30 mouse cellular contexts compared by ENCODE assay signal in genomic region chr5:55891729-55892308, GRCm38 (mm10).
DNase-seq lines count a peak whose midpoint lies in the region; ATAC-seq lines count a peak whose summit lies in the region.
"Had no signal": no experiment of that assay in that cellular context is flagged by ENCODE, and none has a peak within 500 bp of the region (broad histone marks: within the 10 kb centered on the region; RNA-seq: fewer than 3 reads in every experiment).

No protein-coding gene starts in this region.

- no peaks in the 10 kb centered on the region for H3K9me3 ChIP-seq in midbrain, embryonic 11.5 days (ENCODE audit: control insufficient read depth, low read length)
- no peaks in the 10 kb centered on the region for H3K9me3 ChIP-seq in midbrain, embryonic 14.5 days (ENCODE audit: control insufficient read depth, low read length)
- H3K9me3 ChIP-seq: embryonic facial prominence, embryonic 13.5 days; embryonic facial prominence, embryonic 15.5 days; forebrain, embryonic 10.5 days; forebrain, embryonic 12.5 days had no signal

- peak; percentile 95 for ATAC-seq in frontal cortex, adult (ENCODE audit: low TSS enrichment)
- ATAC-seq in midbrain, embryonic 11.5 days (ENCODE audit: low FRiP score), result peak; percentile 54; the same call in 1 of the 2 replicates
- no peak for ATAC-seq in midbrain, embryonic 14.5 days (ENCODE audit: low FRiP score, low TSS enrichment)
- ATAC-seq: activated CD4-positive, CD25-positive, alpha-beta regulatory T cell, adult 4 months; CD4-positive, CD25-positive, alpha-beta regulatory T cell, adult 4 months; forebrain, embryonic 14.5 days; forebrain, embryonic 16.5 days; Patski had no signal

- intact Hi-C loops in left cerebral cortex, postnatal 14 days (cut with DNase I), result no loop called here

- no peak overlapping the region for H3K4me2 ChIP-seq in midbrain, embryonic 11.5 days
- no peak overlapping the region for H3K4me2 ChIP-seq in midbrain, embryonic 14.5 days (ENCODE audit: low read length)
- H3K4me2 ChIP-seq: embryonic facial prominence, embryonic 13.5 days; embryonic facial prominence, embryonic 15.5 days; forebrain, embryonic 12.5 days had no signal

- 0 out of 2 replicates have a peak overlapping the region, but pooled peaks have one; percentile 14 for H3K27ac ChIP-seq in midbrain, embryonic 11.5 days (ENCODE audit: low read depth, low read length)
- no peak overlapping the region for H3K27ac ChIP-seq in midbrain, embryonic 14.5 days (replicated peaks; ENCODE audit: low read depth, low read length)
- H3K27ac ChIP-seq: embryonic facial prominence, embryonic 13.5 days; embryonic facial prominence, embryonic 15.5 days; forebrain, embryonic 10.5 days; forebrain, embryonic 12.5 days had no signal

- H3K27me3 ChIP-seq in midbrain, embryonic 11.5 days (ENCODE audit: control insufficient read depth, insufficient read depth, low read length), result no peaks in the 10 kb centered on the region
- H3K27me3 ChIP-seq in midbrain, embryonic 14.5 days (ENCODE audit: control insufficient read depth, insufficient read depth, low read length), result no peaks in the 10 kb centered on the region
- H3K27me3 ChIP-seq: CH12.LX; embryonic facial prominence, embryonic 13.5 days; embryonic facial prominence, embryonic 15.5 days; forebrain, embryonic 12.5 days; Patski had no signal

- no peaks in the 10 kb centered on the region for H3K36me3 ChIP-seq in midbrain, embryonic 11.5 days (ENCODE audit: control insufficient read depth, insufficient read depth, low read length)
- no peaks in the 10 kb centered on the region for H3K36me3 ChIP-seq in midbrain, embryonic 14.5 days (ENCODE audit: control insufficient read depth, insufficient read depth, low read length)
- H3K36me3 ChIP-seq: embryonic facial prominence, embryonic 13.5 days; embryonic facial prominence, embryonic 15.5 days; forebrain, embryonic 10.5 days; forebrain, embryonic 12.5 days; G1E had no signal

- no peak overlapping the region for H3K4me3 ChIP-seq in midbrain, embryonic 11.5 days (ENCODE audit: low read depth, low read length)
- H3K4me3 ChIP-seq in midbrain, embryonic 14.5 days (replicated peaks; ENCODE audit: low read depth, low read length), result no peak overlapping the region
- H3K4me3 ChIP-seq: embryonic facial prominence, embryonic 13.5 days; embryonic facial prominence, embryonic 15.5 days; erythroblast, embryonic 14.5 days; forebrain, embryonic 10.5 days; forebrain, embryonic 12.5 days had no signal

- no peak overlapping the region for H3K9ac ChIP-seq in midbrain, embryonic 11.5 days (ENCODE audit: low read length)
- H3K9ac ChIP-seq in midbrain, embryonic 14.5 days (replicated peaks; ENCODE audit: low read length), result no peak overlapping the region
- H3K9ac ChIP-seq: embryonic facial prominence, embryonic 13.5 days; embryonic facial prominence, embryonic 15.5 days; forebrain, embryonic 12.5 days had no signal

- H3K4me1 ChIP-seq in midbrain, embryonic 11.5 days (ENCODE audit: control insufficient read depth, insufficient read depth, low read length), result no peaks in the 10 kb centered on the region
- H3K4me1 ChIP-seq in midbrain, embryonic 14.5 days (ENCODE audit: control insufficient read depth, insufficient read depth, low read length), result no peaks in the 10 kb centered on the region
- H3K4me1 ChIP-seq: embryonic facial prominence, embryonic 13.5 days; embryonic facial prominence, embryonic 15.5 days; forebrain, embryonic 10.5 days; forebrain, embryonic 12.5 days had no signal

- DNase-seq in frontal cortex, postnatal 36 days (ENCODE audit: low spot score in 2 of 2), result no peak
- DNase-seq in left cerebral cortex, adult 11 months (ENCODE audit: low spot score), result peak; percentile 6
- DNase-seq in left cerebral cortex, postnatal 14 days (ENCODE audit: low spot score in 2 of 2), result no peak
- DNase-seq in midbrain, embryonic 11.5 days (ENCODE audit: low spot score, missing footprints), result no peak
- no peak for DNase-seq in midbrain, embryonic 14.5 days
- peak; percentile 39 for DNase-seq in telencephalon, adult 2 months (ENCODE audit: low read depth, low spot score)
- no peak for DNase-seq in ovary, postnatal 36 days (ENCODE audit: low spot score)
- DNase-seq: adrenal gland, adult 8-10 months; adrenal gland, postnatal 25 days; B cell, adult 2 months; cerebellum, adult 11 months; cerebellum, adult 18-20 months; cerebellum, adult 8-10 months; cerebellum, adult 9-11 months; cerebellum, postnatal 14 days; cerebellum, postnatal 36 days; embryo, embryonic 11 days had no signal

- WGBS in midbrain, embryonic 11.5 days, result 97% methylated on average over 1 of the region's 1 CpGs
- WGBS in midbrain, embryonic 14.5 days, result 83% methylated on average over 1 of the region's 1 CpGs

Comparison
In these comparisons a context has a peak if more than half of its experiments do, and no peak if none do; other contexts are left out.
1. DNase-seq: peak in left cerebral cortex, adult 11 months (single experiment) and telencephalon, adult 2 months (single experiment); none in frontal cortex, postnatal 36 days (0 of 2), left cerebral cortex, postnatal 14 days (0 of 2), midbrain, embryonic 11.5 days (single experiment), midbrain, embryonic 14.5 days (single experiment) and ovary, postnatal 36 days (single experiment).